29 mouse cellular contexts compared by ENCODE assay signal in genomic region chr11:70207283-70207682, GRCm38 (mm10). TPM values are rescaled to one million over a fixed set of nuclear protein-coding genes. Genes with fewer than 3 reads are reported as not detected.
"Had no signal": no experiment of that assay in that cellular context is flagged by ENCODE, and none has a peak within 500 bp of the region (broad histone marks: within the 10 kb centered on the region; RNA-seq: fewer than 3 reads in every experiment).

No protein-coding gene starts in this region.

- H3K4me1 ChIP-seq: heart, embryonic 10.5 days; hindbrain, embryonic 10.5 days; hindbrain, embryonic 12.5 days; intestine, embryonic 15.5 days; kidney, embryonic 15.5 days; limb, embryonic 10.5 days; limb, embryonic 12.5 days; liver, embryonic 13.5 days; liver, embryonic 15.5 days had no signal

- H3K9me3 ChIP-seq: heart, embryonic 10.5 days; hindbrain, embryonic 10.5 days; hindbrain, embryonic 12.5 days; intestine, embryonic 15.5 days; kidney, embryonic 15.5 days; limb, embryonic 10.5 days; limb, embryonic 12.5 days; liver, embryonic 13.5 days; liver, embryonic 15.5 days had no signal

- H3K27me3 ChIP-seq: intestine, embryonic 15.5 days had no signal

- H3K27ac ChIP-seq: gastrocnemius, adult 2 months; heart, embryonic 10.5 days; hindbrain, embryonic 10.5 days; hindbrain, embryonic 12.5 days; hindbrain, embryonic 14.5 days; intestine, embryonic 15.5 days; kidney, embryonic 15.5 days; kidney, postnatal 0 days; layer of hippocampus, adult 2 months; left cerebral cortex, adult 2 months; limb, embryonic 10.5 days; limb, embryonic 12.5 days; liver, embryonic 13.5 days; liver, embryonic 15.5 days had no signal

- H3K4me3 ChIP-seq: gastrocnemius, adult 2 months; heart, embryonic 10.5 days; hindbrain, embryonic 10.5 days; hindbrain, embryonic 12.5 days; intestine, embryonic 15.5 days; kidney, embryonic 15.5 days; layer of hippocampus, adult 2 months; left cerebral cortex, adult 2 months; limb, embryonic 10.5 days; limb, embryonic 12.5 days; liver, embryonic 13.5 days; liver, embryonic 15.5 days had no signal

- ATAC-seq: forebrain, postnatal 0 days; hindbrain, embryonic 16.5 days; inflammation-experienced regulatory T-cells, adult 6 months; intestine, embryonic 15.5 days; intestine, postnatal 0 days; liver, postnatal 0 days had no signal

- H3K9ac ChIP-seq: forebrain, postnatal 0 days; hindbrain, embryonic 12.5 days; hindbrain, embryonic 14.5 days; intestine, embryonic 15.5 days; kidney, embryonic 15.5 days; limb, embryonic 12.5 days; liver, embryonic 13.5 days; liver, embryonic 15.5 days; liver, postnatal 0 days had no signal

- H3K4me2 ChIP-seq: hindbrain, embryonic 12.5 days; hindbrain, embryonic 14.5 days; intestine, embryonic 15.5 days; kidney, embryonic 15.5 days; limb, embryonic 12.5 days; liver, embryonic 11.5 days; liver, embryonic 13.5 days; liver, embryonic 15.5 days had no signal

- DNase-seq: forebrain, postnatal 0 days; gastrocnemius, adult 2 months; gastrocnemius, postnatal 10 days; gastrocnemius, postnatal 25 days; kidney, adult 18-20 months; kidney, adult 8-10 months; kidney, postnatal 25 days; kidney, postnatal 4 days; liver; liver, embryonic 13.5 days; liver, postnatal 0 days had no signal

- H3K36me3 ChIP-seq: heart, embryonic 10.5 days; hindbrain, embryonic 10.5 days; hindbrain, embryonic 12.5 days; intestine, embryonic 15.5 days; kidney, embryonic 15.5 days; limb, embryonic 10.5 days; limb, embryonic 12.5 days; liver, embryonic 13.5 days; liver, embryonic 15.5 days had no signal

RNA-seq across cellular contexts. Expression of gene Slc16a11, which starts 5.3 kb away (rescaled TPM):
- total RNA-seq: gastrocnemius, adult 2 months; gastrocnemius, postnatal 25 days; gastrocnemius, postnatal 4 days; granulocyte monocyte progenitor cell, adult 5-6 weeks had no signal

RNA-seq across cellular contexts. Expression of gene Bcl6b, which starts 22.3 kb away (rescaled TPM):
- total RNA-seq: granulocyte monocyte progenitor cell, adult 5-6 weeks had no signal
